Mouse (Mus musculus) stomach, embryonic 16.5 days (tissue): ENCODE data around the gene 9930104L06Rik. TPM values are rescaled to one million over a fixed set of nuclear protein-coding genes. Genes with fewer than 3 reads are reported as not detected.

Experiments
- ATAC-seq: fragments of 200-750 bp; cut with Nextera tagmentation; 2 replicates; pipeline ENCODE4 v1.8.0; 2017; ENCODE audit warnings: moderate number of reproducible peaks, moderate TSS enrichment; ENCODE audit not compliant: insufficient read depth, low FRiP score
- H3K27ac ChIP-seq: fragments of 300-500 bp; sonication (generic); 2 replicates; pipeline ENCODE4 v1.5.1; 2014; ENCODE audit warnings: low read length
- H3K27me3 ChIP-seq: fragments of 300-500 bp; sonication (generic); 2 replicates; pipeline ENCODE4 v1.6.1; 2014; ENCODE audit warnings: low read length, control low read depth, mixed read lengths; ENCODE audit not compliant: control insufficient read depth, insufficient read depth
- H3K36me3 ChIP-seq: fragments of 300-500 bp; sonication (generic); 2 replicates; pipeline ENCODE4 v1.6.1; 2014; ENCODE audit warnings: low read length; ENCODE audit not compliant: control insufficient read depth, insufficient read depth
- H3K4me1 ChIP-seq: fragments of 300-500 bp; sonication (generic); 2 replicates; pipeline ENCODE4 v1.6.1; 2014; ENCODE audit warnings: low read length, control low read depth, mixed read lengths; ENCODE audit not compliant: control insufficient read depth, insufficient read depth
- H3K4me2 ChIP-seq: fragments of 300-500 bp; sonication (generic); 2 replicates; pipeline ENCODE4 v1.6.1; 2014; ENCODE audit warnings: low read depth, low read length, mixed read lengths
- H3K4me3 ChIP-seq: fragments of 300-500 bp; sonication (generic); replicated peaks from 2 replicates; pipeline ENCODE4 v1.5.1; 2014; ENCODE audit warnings: mild to moderate bottlenecking, low read length
- H3K9ac ChIP-seq: fragments of 300-500 bp; sonication (generic); 2 replicates; pipeline ENCODE4 v1.6.1; 2014; ENCODE audit warnings: low read length
- H3K9me3 ChIP-seq: fragments of 300-500 bp; sonication (generic); replicated peaks from 2 replicates; pipeline ENCODE4 v1.6.1; 2016; ENCODE audit warnings: low read length, control low read depth; ENCODE audit not compliant: control insufficient read depth
- WGBS: fragments of 180-500 bp; shearing (Covaris S2); extraction: QIAGEN DNeasy Blood & Tissue Kit; methylation state at CpG from one replicate; pipeline ENCODE4 v1.1.7; 2014; 5-methylcytosine and 5-hydroxymethylcytosine counted together
- polyA plus RNA-seq: library from polyadenylated mRNA; unstranded; fragments of >200 nt; fragmentation: Nextera tagmentation; extraction: Ambion mirVana; gene quantifications from 2 replicates; pipeline ENCODE4 v1.2.1, GENCODE M21; 2015

The 9930104L06Rik gene
- 10.9 and 11.8 TPM in 2 replicates for polyA plus RNA-seq

- Histone ChIP-seq H3K9ac (peak within 1 kb of the TSS; percentile 85), H3K27me3 (no peaks in the 10 kb centered on the region), H3K27ac (no peak within 1 kb of the TSS), H3K36me3 (no peaks in the 10 kb centered on the region), H3K9me3 (no peaks in the 10 kb centered on the region), H3K4me3 (peak within 1 kb of the TSS; percentile 86), H3K4me1 (peaks cover 15% of the 10 kb centered on the region), H3K4me2 (peak within 1 kb of the TSS; percentile 77)
- WGBS = under 1% methylated on average over 52 of the region's 52 CpGs
- peak; percentile 100 for ATAC-seq
Measured at GRCm38 (mm10) chr4:124936613-124937471, at the start of gene 9930104L06Rik. TSS of gene 9930104L06Rik (plus strand) at chr4:124937048.

- no peak overlapping the region for H3K4me3 ChIP-seq
- H3K9me3 ChIP-seq = no peaks in the 10 kb centered on the region
- no peak overlapping the region for H3K4me2 ChIP-seq
- no peak for ATAC-seq
- H3K36me3 ChIP-seq = no peaks in the 10 kb centered on the region
- WGBS = 70% methylated on average over 7 of the region's 7 CpGs
- no peak overlapping the region for H3K9ac ChIP-seq
- no peaks in the 10 kb centered on the region for H3K4me1 ChIP-seq
- H3K27me3 ChIP-seq = peaks cover 33% of the 10 kb centered on the region
- H3K27ac ChIP-seq = no peak overlapping the region
Measured at GRCm38 (mm10) chr4:124888702-124889101, 48.1 kb upstream of the 9930104L06Rik start.

GRCm38 (mm10) chr4:124889935-124890334 is 46.9 kb upstream of the 9930104L06Rik start:
- no peaks in the 10 kb centered on the region for H3K9me3 ChIP-seq
- no peak overlapping the region for H3K4me2 ChIP-seq
- 82% methylated on average over 2 of the region's 2 CpGs for WGBS
- no peak for ATAC-seq
- no peak overlapping the region for H3K4me3 ChIP-seq
- peaks cover 42% of the 10 kb centered on the region for H3K27me3 ChIP-seq
- H3K27ac ChIP-seq = no peak overlapping the region
- no peak overlapping the region for H3K9ac ChIP-seq
- no peaks in the 10 kb centered on the region for H3K36me3 ChIP-seq
- H3K4me1 ChIP-seq = no peaks in the 10 kb centered on the region

GRCm38 (mm10) chr4:124890831-124891230 is 46.0 kb upstream of the 9930104L06Rik start:
- Histone ChIP-seq H3K27ac (no peak overlapping the region), H3K9me3 (no peaks in the 10 kb centered on the region), H3K27me3 (peaks cover 42% of the 10 kb centered on the region), H3K9ac (no peak overlapping the region), H3K36me3 (no peaks in the 10 kb centered on the region), H3K4me3 (no peak overlapping the region), H3K4me1 (no peaks in the 10 kb centered on the region), H3K4me2 (no peak overlapping the region)
- WGBS = 66% methylated on average over 5 of the region's 5 CpGs
- no peak for ATAC-seq

GRCm38 (mm10) chr4:124893769-124894168 is 43.1 kb upstream of the 9930104L06Rik start:
- Histone ChIP-seq H3K4me1 (no peaks in the 10 kb centered on the region), H3K9ac (no peak overlapping the region), H3K27ac (no peak overlapping the region), H3K4me2 (no peak overlapping the region), H3K27me3 (peaks cover 54% of the 10 kb centered on the region), H3K36me3 (no peaks in the 10 kb centered on the region), H3K4me3 (no peak overlapping the region), H3K9me3 (no peaks in the 10 kb centered on the region)
- ATAC-seq = no peak
- WGBS = 29% methylated on average over 6 of the region's 6 CpGs

- peak overlapping the region; percentile 39 for H3K9ac ChIP-seq
- no peaks in the 10 kb centered on the region for H3K9me3 ChIP-seq
- peak overlapping the region; percentile 42 for H3K4me3 ChIP-seq
- no peaks in the 10 kb centered on the region for H3K4me1 ChIP-seq
- H3K4me2 ChIP-seq = peak overlapping the region; percentile 64
- no peaks in the 10 kb centered on the region for H3K36me3 ChIP-seq
- ATAC-seq = peak; percentile 53; the same call in 1 of the 2 replicates
- no peak overlapping the region for H3K27ac ChIP-seq
- peaks cover 54% of the 10 kb centered on the region for H3K27me3 ChIP-seq
- WGBS = 2% methylated on average over 83 of the region's 83 CpGs
Measured at GRCm38 (mm10) chr4:124894508-124895428, 42.1 kb upstream of the 9930104L06Rik start.

- H3K36me3 ChIP-seq = no peaks in the 10 kb centered on the region
- 60% methylated on average over 10 of the region's 10 CpGs for WGBS
- no peak overlapping the region for H3K4me3 ChIP-seq
- H3K4me2 ChIP-seq = no peak overlapping the region
- no peaks in the 10 kb centered on the region for H3K4me1 ChIP-seq
- peaks cover 36% of the 10 kb centered on the region for H3K27me3 ChIP-seq
- no peak for ATAC-seq
- no peak overlapping the region for H3K27ac ChIP-seq
- no peak overlapping the region for H3K9ac ChIP-seq
- H3K9me3 ChIP-seq = no peaks in the 10 kb centered on the region
Measured at GRCm38 (mm10) chr4:124898428-124898827, 38.4 kb upstream of the 9930104L06Rik start.

GRCm38 (mm10) chr4:124899906-124900305 is 36.9 kb upstream of the 9930104L06Rik start:
- Histone ChIP-seq H3K4me2 (no peak overlapping the region), H3K9me3 (no peaks in the 10 kb centered on the region), H3K27me3 (peaks cover 21% of the 10 kb centered on the region), H3K9ac (no peak overlapping the region), H3K36me3 (no peaks in the 10 kb centered on the region), H3K4me3 (no peak overlapping the region), H3K27ac (no peak overlapping the region), H3K4me1 (no peaks in the 10 kb centered on the region)
- ATAC-seq = no peak
- 44% methylated on average over 5 of the region's 5 CpGs for WGBS

GRCm38 (mm10) chr4:124905417-124905816 is 31.4 kb upstream of the 9930104L06Rik start:
- H3K27ac ChIP-seq = no peak overlapping the region
- H3K9me3 ChIP-seq = no peaks in the 10 kb centered on the region
- no peak overlapping the region for H3K4me3 ChIP-seq
- 0 out of 2 replicates have a peak, but pooled peaks cover 3% of the 10 kb centered on the region for H3K4me1 ChIP-seq
- H3K36me3 ChIP-seq = no peaks in the 10 kb centered on the region
- no peak overlapping the region for H3K9ac ChIP-seq
- WGBS = 63% methylated on average over 4 of the region's 4 CpGs
- H3K4me2 ChIP-seq = no peak overlapping the region
- ATAC-seq = no peak
- H3K27me3 ChIP-seq = no peaks in the 10 kb centered on the region; the same call in 1 of the 2 replicates
